ENCODE assay signal across 12 mouse cellular contexts in the genomic region with DNA sequence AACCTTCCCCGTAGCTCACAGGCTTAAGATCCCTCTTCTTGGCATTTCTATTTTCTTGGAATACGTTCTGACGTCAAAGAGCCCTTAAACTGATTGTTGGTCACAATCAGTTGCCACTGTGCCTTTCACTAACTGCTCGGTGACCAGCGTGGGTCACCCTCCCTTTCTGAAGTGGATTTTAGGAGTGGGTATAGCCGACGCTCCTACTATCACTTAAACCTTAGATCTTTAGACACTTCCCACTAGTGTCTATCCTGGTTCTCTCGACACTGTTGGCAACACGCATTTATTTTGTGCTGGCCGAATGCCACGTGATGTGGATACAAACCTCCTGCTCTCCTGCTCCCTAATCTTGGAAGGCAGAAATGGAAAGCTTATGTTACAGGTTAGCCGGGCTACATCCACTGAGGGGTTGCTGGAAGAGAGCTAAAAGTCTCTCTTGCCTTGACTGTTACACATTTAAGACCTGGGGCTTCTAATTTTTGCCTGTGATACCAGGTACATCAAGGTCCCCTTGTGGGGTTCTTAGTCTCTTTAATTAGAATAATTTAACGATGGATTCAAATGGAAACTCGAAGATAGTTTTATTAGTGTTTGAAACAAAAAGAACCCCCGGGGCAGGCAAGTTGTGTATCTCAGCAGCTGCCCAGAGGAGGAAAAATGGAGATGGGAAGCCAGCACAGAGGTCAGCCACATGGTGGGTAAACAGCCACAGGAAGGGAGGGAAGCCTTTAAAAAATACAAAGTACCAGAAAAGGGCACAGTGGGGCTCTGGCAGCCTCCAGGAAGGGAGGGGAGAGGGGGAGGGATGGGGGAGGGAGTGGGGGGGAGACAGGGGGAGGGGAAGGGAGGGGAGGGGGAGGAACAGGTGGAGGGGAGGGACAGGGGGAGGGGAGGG. TPM values are rescaled to one million over a fixed set of nuclear protein-coding genes. Genes with fewer than 3 reads are reported as not detected.
DNase-seq lines count a peak whose midpoint lies in the region; ATAC-seq and TF ChIP-seq lines count a peak whose summit lies in the region.
"Had no signal": no experiment of that assay in that cellular context is flagged by ENCODE, and none has a peak within 500 bp of the region (broad histone marks: within the 10 kb centered on the region; RNA-seq: fewer than 3 reads in every experiment).

No protein-coding gene starts in this region.

- TF ChIP-seq CTCF in kidney, postnatal 0 days (IDR thresholded peaks at IDR 0.05; ENCODE audit: low read depth), result no peak

- 0 out of 2 replicates have a peak overlapping the region, but pooled peaks have one; percentile 0 for H3K27ac ChIP-seq in kidney, postnatal 0 days
- H3K27ac ChIP-seq in kidney, embryonic 15.5 days, result no peak overlapping the region
- H3K27ac ChIP-seq in limb, embryonic 13.5 days, result 0 out of 2 replicates have a peak overlapping the region, but pooled peaks have one; percentile 15
- H3K27ac ChIP-seq: liver, embryonic 13.5 days; neural tube, embryonic 12.5 days; stomach, embryonic 15.5 days had no signal

- 46% methylated on average over 15 of the region's 15 CpGs for WGBS in kidney, postnatal 0 days
- WGBS in kidney, embryonic 15.5 days, result 58% methylated on average over 15 of the region's 15 CpGs
- 54% methylated on average over 15 of the region's 15 CpGs for whole genome bisulfite sequencing in limb, embryonic 13.5 days

- no peak overlapping the region for H3K4me3 ChIP-seq in kidney, postnatal 0 days (replicated peaks; ENCODE audit: low read depth, low read length)
- no peak overlapping the region for H3K4me3 ChIP-seq in kidney, embryonic 15.5 days (replicated peaks)
- no peak overlapping the region for H3K4me3 ChIP-seq in limb, embryonic 13.5 days
- H3K4me3 ChIP-seq: liver, embryonic 13.5 days; neural tube, embryonic 12.5 days; stomach, embryonic 15.5 days had no signal

- no peaks in the 10 kb centered on the region for H3K9me3 ChIP-seq in kidney, postnatal 0 days (replicated peaks; ENCODE audit: low read length)
- no peaks in the 10 kb centered on the region for H3K9me3 ChIP-seq in kidney, embryonic 15.5 days (replicated peaks)
- no peaks in the 10 kb centered on the region for H3K9me3 ChIP-seq in limb, embryonic 13.5 days
- H3K9me3 ChIP-seq: liver, embryonic 13.5 days; neural tube, embryonic 12.5 days; stomach, embryonic 15.5 days had no signal

- no peaks in the 10 kb centered on the region for H3K4me1 ChIP-seq in kidney, postnatal 0 days (replicated peaks; ENCODE audit: insufficient read depth, low read length)
- H3K4me1 ChIP-seq in kidney, embryonic 15.5 days, result peaks cover 3% of the 10 kb centered on the region; the same call in 1 of the 2 replicates
- peaks cover 23% of the 10 kb centered on the region for H3K4me1 ChIP-seq in limb, embryonic 13.5 days
- H3K4me1 ChIP-seq: liver, embryonic 13.5 days; neural tube, embryonic 12.5 days had no signal

- H3K4me2 ChIP-seq in kidney, postnatal 0 days (ENCODE audit: low read length), result no peak overlapping the region
- H3K4me2 ChIP-seq in kidney, embryonic 15.5 days, result no peak overlapping the region
- no peak overlapping the region for H3K4me2 ChIP-seq in limb, embryonic 13.5 days (replicated peaks)
- H3K4me2 ChIP-seq: liver, embryonic 13.5 days; neural tube, embryonic 12.5 days; stomach, embryonic 15.5 days had no signal

- no peaks in the 10 kb centered on the region for H3K36me3 ChIP-seq in kidney, postnatal 0 days (ENCODE audit: insufficient read depth, low read length)
- H3K36me3 ChIP-seq in kidney, embryonic 15.5 days, result no peaks in the 10 kb centered on the region
- H3K36me3 ChIP-seq in limb, embryonic 13.5 days, result no peaks in the 10 kb centered on the region
- H3K36me3 ChIP-seq: liver, embryonic 13.5 days; neural tube, embryonic 12.5 days; stomach, embryonic 15.5 days had no signal

- H3K27me3 ChIP-seq in kidney, postnatal 0 days (ENCODE audit: insufficient read depth, low read length), result no peaks in the 10 kb centered on the region
- no peaks in the 10 kb centered on the region for H3K27me3 ChIP-seq in kidney, embryonic 15.5 days
- H3K27me3 ChIP-seq in limb, embryonic 13.5 days, result no peaks in the 10 kb centered on the region
- H3K27me3 ChIP-seq: liver, embryonic 13.5 days; neural tube, embryonic 12.5 days; stomach, embryonic 15.5 days had no signal

- DNase-seq in kidney, postnatal 0 days (ENCODE audit: low spot score), result no peak
- peak; percentile 62 for DNase-seq in R1 (ENCODE audit: low read depth, low spot score)
- peak; percentile 34 to 48 for DNase-seq in cerebellum, postnatal 25 days
- no peak for DNase-seq in urinary bladder, postnatal 10 days (ENCODE audit: low spot score)
- no peak for DNase-seq in c-Kit-positive CD71-positive TER-119-positive erythroid progenitor cells, embryonic 14.5 days (ENCODE audit: low spot score)
- DNase-seq in spleen, postnatal 36 days (ENCODE audit: low spot score in 2 of 2), result no peak
- DNase-seq: liver, embryonic 13.5 days had no signal

- no peak for ATAC-seq in kidney, postnatal 0 days (replicated peaks; ENCODE audit: low FRiP score, low read depth)
- ATAC-seq in kidney, embryonic 15.5 days (replicated peaks; ENCODE audit: low FRiP score), result no peak
- no peak for ATAC-seq in limb, embryonic 13.5 days (ENCODE audit: low FRiP score, low read depth)

- H3K9ac ChIP-seq in kidney, postnatal 0 days (ENCODE audit: low read depth, low read length), result no peak overlapping the region
- H3K9ac ChIP-seq in kidney, embryonic 15.5 days, result no peak overlapping the region
- H3K9ac ChIP-seq in limb, embryonic 13.5 days, result no peak overlapping the region
- H3K9ac ChIP-seq: liver, embryonic 13.5 days; neural tube, embryonic 12.5 days; stomach, embryonic 15.5 days had no signal

RNA-seq across cellular contexts. Expression of a gene that starts 13.2 kb away (rescaled TPM):
- 9.7 and 13.0 TPM in 2 replicates for polyA plus RNA-seq in kidney, postnatal 0 days (2015; fragmentation: Nextera tagmentation; extraction: Ambion mirVana)
- 6.4 and 6.9 TPM in 2 replicates for polyA plus RNA-seq in kidney, embryonic 15.5 days (2015; fragmentation: Nextera tagmentation; extraction: Ambion mirVana)
- polyA plus RNA-seq in limb, embryonic 13.5 days (2015; fragmentation: Nextera tagmentation; extraction: Ambion mirVana), result 1.2 and 1.7 TPM in 2 replicates
- polyA plus RNA-seq: intestine, embryonic 14.5 days; neural tube, embryonic 12.5 days had no signal

Comparison
In these comparisons a context has a peak if more than half of its experiments do, and no peak if none do; other contexts are left out.
1. DNase-seq: peak in R1 (single experiment) and cerebellum, postnatal 25 days (2 of 2); none in kidney, postnatal 0 days (single experiment), urinary bladder, postnatal 10 days (single experiment), c-Kit-positive CD71-positive TER-119-positive erythroid progenitor cells, embryonic 14.5 days (single experiment) and spleen, postnatal 36 days (0 of 2).